Mouse (Mus musculus) brain, embryonic 14.5 days (tissue): ENCODE results near the gene Nbl1.

ENCODE experiments used
- CTCF ChIP-seq: fragments of 200-500 bp; IDR thresholded peaks from 2 replicates; pipeline ENCODE4 v1.5.1; 2012; ENCODE audit warnings: inconsistent platforms, mild to moderate bottlenecking, moderate library complexity, borderline replicate concordance; ENCODE audit not compliant: insufficient read depth, insufficient read length; ENCODE audit errors: extremely low read depth
- POLR2A ChIP-seq: fragments of 200-500 bp; IDR thresholded peaks from 2 replicates; pipeline ENCODE4 v1.6.1; 2012; ENCODE audit warnings: mild to moderate bottlenecking, inconsistent platforms, borderline replicate concordance; ENCODE audit not compliant: poor library complexity, insufficient read depth, insufficient read length, severe bottlenecking; ENCODE audit errors: extremely low read depth

GRCm38 (mm10) chr4:139126475-139126874 is 33.7 kb upstream of the Nbl1 start:
- TF ChIP-seq CTCF: no peak
- no peak for TF ChIP-seq POLR2A
